In the genomic region with DNA sequence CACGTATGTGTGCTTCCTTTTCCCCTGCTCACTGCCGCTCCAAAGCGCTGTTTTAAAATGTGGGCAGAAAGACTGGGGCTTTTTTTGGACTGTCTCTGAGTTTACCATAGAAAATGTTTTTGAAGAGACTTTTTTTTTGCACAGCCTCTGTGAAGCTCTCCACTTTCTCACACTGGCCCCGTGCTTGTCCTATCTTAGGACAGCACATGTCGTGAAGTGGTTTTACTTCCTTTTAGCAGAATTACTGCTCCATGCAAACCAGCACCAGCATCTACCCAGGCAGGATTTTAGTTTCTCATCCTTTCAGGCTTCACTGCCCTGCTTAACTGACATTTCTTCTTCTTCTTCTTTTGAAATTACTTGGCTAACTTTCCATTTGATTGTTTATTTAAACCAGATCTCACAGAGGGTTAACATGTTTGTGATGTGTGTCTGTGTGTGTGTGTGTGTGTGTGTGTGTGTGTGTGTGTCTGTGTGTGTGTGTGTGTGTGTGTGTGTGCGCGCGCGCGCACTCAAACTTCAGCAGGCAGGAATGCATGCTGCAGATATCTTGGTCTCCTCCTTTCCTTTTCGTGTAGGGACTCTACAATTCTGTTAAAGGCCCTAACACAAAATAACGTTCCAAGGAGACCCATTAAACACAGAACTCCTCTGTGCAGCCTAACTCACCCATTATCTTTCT, we compare ENCODE assay signal across 12 mouse cellular contexts.
A peak's percentile ranks its signal among the peaks of the same experiment; 100 is the strongest.
DNase-seq lines count a peak whose midpoint lies in the region; ATAC-seq lines count a peak whose summit lies in the region.
"Had no signal": no experiment of that assay in that cellular context is flagged by ENCODE, and none has a peak within 500 bp of the region (broad histone marks: within the 10 kb centered on the region; RNA-seq: fewer than 3 reads in every experiment).

No protein-coding gene starts in this region.

- peak; percentile 81 for ATAC-seq in liver, embryonic 15.5 days (ENCODE audit: insufficient read depth)
- ATAC-seq in hindbrain, embryonic 16.5 days: no peak

- peak overlapping the region; percentile 32 for H3K4me2 ChIP-seq in liver, embryonic 15.5 days
- no peak overlapping the region for H3K4me2 ChIP-seq in hindbrain, embryonic 16.5 days (ENCODE audit: low read length)
- H3K4me2 ChIP-seq: hindbrain, embryonic 15.5 days had no signal

- no peak overlapping the region for H3K9ac ChIP-seq in liver, embryonic 15.5 days
- no peak overlapping the region for H3K9ac ChIP-seq in hindbrain, embryonic 16.5 days (ENCODE audit: low read depth, low read length)
- H3K9ac ChIP-seq: hindbrain, embryonic 15.5 days had no signal

- H3K4me1 ChIP-seq in liver, embryonic 15.5 days (replicated peaks): peaks cover 13% of the 10 kb centered on the region; the same call in 1 of the 2 replicates
- no peaks in the 10 kb centered on the region; the same call in 1 of the 2 replicates for H3K4me1 ChIP-seq in hindbrain, embryonic 16.5 days (ENCODE audit: control insufficient read depth, insufficient read depth, low read depth, low read length)

- no peaks in the 10 kb centered on the region for H3K9me3 ChIP-seq in liver, embryonic 15.5 days (replicated peaks)
- no peaks in the 10 kb centered on the region for H3K9me3 ChIP-seq in hindbrain, embryonic 16.5 days (ENCODE audit: control insufficient read depth, low read length)
- H3K9me3 ChIP-seq: hindbrain, embryonic 15.5 days had no signal

- H3K36me3 ChIP-seq in liver, embryonic 15.5 days (replicated peaks): no peaks in the 10 kb centered on the region
- no peaks in the 10 kb centered on the region for H3K36me3 ChIP-seq in hindbrain, embryonic 16.5 days (ENCODE audit: control insufficient read depth, insufficient read depth, low read length)
- H3K36me3 ChIP-seq: hindbrain, embryonic 15.5 days had no signal

- peak; percentile 94 for DNase-seq in heart, adult 11 months
- DNase-seq in heart, postnatal 4 days: no peak
- peak; percentile 39 to 46 for DNase-seq in right cerebral cortex, postnatal 10 days (ENCODE audit: low spot score in 2 of 2)
- no peak for DNase-seq in right cerebral cortex, postnatal 4 days
- no peak for DNase-seq in neural tube, embryonic 10.5 days (ENCODE audit: extremely low spot score, low spot score)
- DNase-seq in kidney, postnatal 25 days: no peak
- DNase-seq: cerebellum, adult 18-20 months; gastrocnemius, postnatal 25 days; kidney, postnatal 4 days had no signal

- H3K27ac ChIP-seq in liver, embryonic 15.5 days (replicated peaks): no peak overlapping the region
- H3K27ac ChIP-seq in hindbrain, embryonic 16.5 days (ENCODE audit: low read depth, low read length): no peak overlapping the region
- H3K27ac ChIP-seq: hindbrain, embryonic 15.5 days had no signal

- H3K27me3 ChIP-seq in liver, embryonic 15.5 days: no peaks in the 10 kb centered on the region
- H3K27me3 ChIP-seq in hindbrain, embryonic 16.5 days (replicated peaks; ENCODE audit: control insufficient read depth, insufficient read depth, low read length): no peaks in the 10 kb centered on the region
- H3K27me3 ChIP-seq: hindbrain, embryonic 15.5 days had no signal

- H3K4me3 ChIP-seq in liver, embryonic 15.5 days (replicated peaks): no peak overlapping the region
- no peak overlapping the region for H3K4me3 ChIP-seq in hindbrain, embryonic 16.5 days (ENCODE audit: low read length)
- H3K4me3 ChIP-seq: hindbrain, embryonic 15.5 days had no signal

- WGBS in liver, embryonic 15.5 days (ENCODE audit: insufficient replicate concordance): 27% methylated on average over 12 of the region's 12 CpGs
- whole genome bisulfite sequencing in hindbrain, embryonic 16.5 days: 88% methylated on average over 12 of the region's 12 CpGs

Comparison
In these comparisons a context has a peak if more than half of its experiments do, and no peak if none do; other contexts are left out.
1. DNase-seq: peak in heart, adult 11 months (single experiment) and right cerebral cortex, postnatal 10 days (2 of 2); none in heart, postnatal 4 days (single experiment), right cerebral cortex, postnatal 4 days (single experiment), neural tube, embryonic 10.5 days (single experiment) and kidney, postnatal 25 days (0 of 2).